Mouse (Mus musculus) gastrocnemius, adult 2 months (tissue): ENCODE data around the gene Hhatl. TPM values are rescaled to one million over a fixed set of nuclear protein-coding genes. Genes with fewer than 3 reads are reported as not detected.

Experiments used
- DNase-seq: peaks from one replicate; pipeline ENCODE4 v3.0.0; 2022
- H3K27ac ChIP-seq: fragments of 200-600 bp; 2 replicates; pipeline ENCODE4 v1.8.1; 2022; ENCODE audit warnings: mild to moderate bottlenecking
- H3K4me3 ChIP-seq: fragments of 200-600 bp; 2 replicates; pipeline ENCODE4 v1.8.1; 2022; ENCODE audit warnings: mild to moderate bottlenecking, moderate library complexity
- CTCF ChIP-seq: fragments of 200-600 bp; IDR thresholded peaks from 2 replicates; pipeline ENCODE4 v1.8.1; 2022; ENCODE audit warnings: antibody characterized with exemption, mild to moderate bottlenecking, moderate library complexity
- intact Hi-C: fragments of 180-260 bp; cut with DNase I; formaldehyde crosslinking; loops from one replicate; pipeline ENCODE4 v1.15.1; 2025
- total RNA-seq, 2 experiments: library from RNA; stranded (reverse); gene quantifications; 2 replicates each; pipeline ENCODE4 v1.2.3; 2021

The Hhatl gene
- total RNA-seq, 2 experiments from 2014 or later: 151 to 153 TPM

GRCm38 (mm10) chr9:121797722-121798121 is 5.4 kb upstream of the Hhatl start:
- TF ChIP-seq CTCF: no peak
- H3K27ac ChIP-seq: no peak overlapping the region
- intact Hi-C loops: no loop called here
- DNase-seq: no peak
- no peak overlapping the region for H3K4me3 ChIP-seq

DNA sequence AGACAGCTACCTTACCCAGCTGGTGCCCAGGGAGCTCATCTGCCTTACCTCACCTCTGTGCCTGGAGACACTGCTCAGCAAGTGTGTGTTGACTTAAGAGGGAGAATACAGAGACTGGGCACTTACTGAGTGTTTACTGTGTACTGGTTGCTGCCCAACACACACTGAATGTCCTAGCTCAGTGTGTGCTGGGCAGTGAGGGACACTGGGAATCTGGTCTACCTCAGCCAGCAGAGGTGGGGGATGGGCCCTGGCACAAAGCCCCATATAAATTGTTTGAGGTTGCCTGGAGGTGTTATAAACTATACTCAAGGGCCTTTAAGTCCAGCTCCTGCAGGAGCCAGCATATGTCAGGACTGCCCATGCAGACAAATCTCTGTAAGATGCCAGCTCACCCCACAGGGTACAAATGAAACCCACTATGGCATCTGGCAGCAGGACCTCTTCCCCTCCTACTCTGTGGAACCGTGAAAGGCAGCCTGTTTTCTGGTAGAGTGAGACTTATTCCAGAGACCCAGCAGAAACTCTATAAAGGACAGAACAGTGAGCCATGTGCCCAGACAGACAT is 2.7 kb upstream of the Hhatl start:
- no peak for TF ChIP-seq CTCF
- DNase-seq: peak; percentile 64
- Histone ChIP-seq H3K4me3 (no peak overlapping the region), H3K27ac (peak overlapping the region; percentile 99)
- intact Hi-C loops: no loop called here

GRCm38 (mm10) chr9:121791206-121791605 is 1.1 kb downstream of the Hhatl start:
- intact Hi-C loops: loop anchor here (1.0 kb wide), 1 partner anchor 14 kb away; the partner anchor contains the start of gene Klhl40
- TF ChIP-seq CTCF: no peak
- DNase-seq: peak; percentile 97
- H3K4me3 ChIP-seq: peak overlapping the region; percentile 73
- H3K27ac ChIP-seq: peak overlapping the region; percentile 99

- no peak for TF ChIP-seq CTCF
- H3K27ac ChIP-seq: peak overlapping the region; percentile 66
Measured at GRCm38 (mm10) chr9:121786359-121786758, 5.9 kb downstream of the Hhatl start.

GRCm38 (mm10) chr9:121785261-121785660 is 7.0 kb downstream of the Hhatl start:
- peak overlapping the region; percentile 49; the same call in 1 of the 2 replicates for H3K27ac ChIP-seq
- DNase-seq: no peak
- intact Hi-C loops: no loop called here
- H3K4me3 ChIP-seq: no peak overlapping the region
- no peak for TF ChIP-seq CTCF

More at GRCm38 (mm10) chr9:121786359-121786758, 5.9 kb downstream of the Hhatl start:
- H3K4me3 ChIP-seq: no peak overlapping the region
- DNase-seq: no peak
- intact Hi-C loops: no loop called here

DNA sequence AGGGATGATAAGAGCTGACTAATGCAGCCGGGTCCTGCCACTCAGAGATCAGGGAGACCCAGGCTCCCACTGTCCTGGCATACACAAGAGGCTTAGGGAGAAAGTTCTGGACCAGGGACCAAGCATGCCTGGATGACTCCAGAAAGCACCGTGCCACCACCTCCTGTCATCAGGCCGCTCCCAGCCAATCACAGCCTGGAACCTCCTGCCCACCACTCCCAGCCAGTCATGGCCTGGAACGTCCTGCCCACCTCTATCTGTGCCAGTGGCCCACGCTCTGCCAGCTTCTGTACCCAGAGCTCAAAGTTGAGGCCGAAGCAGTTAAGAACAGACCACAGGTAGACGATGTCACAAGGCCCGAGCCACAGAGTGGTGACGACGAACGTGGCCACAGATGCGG is 7.5 kb downstream of the Hhatl start:
- peak; percentile 67 for DNase-seq
- no peak for TF ChIP-seq CTCF
- H3K4me3 ChIP-seq: no peak overlapping the region
- intact Hi-C loops: no loop called here
- peak overlapping the region; percentile 49; the same call in 1 of the 2 replicates for H3K27ac ChIP-seq

DNA sequence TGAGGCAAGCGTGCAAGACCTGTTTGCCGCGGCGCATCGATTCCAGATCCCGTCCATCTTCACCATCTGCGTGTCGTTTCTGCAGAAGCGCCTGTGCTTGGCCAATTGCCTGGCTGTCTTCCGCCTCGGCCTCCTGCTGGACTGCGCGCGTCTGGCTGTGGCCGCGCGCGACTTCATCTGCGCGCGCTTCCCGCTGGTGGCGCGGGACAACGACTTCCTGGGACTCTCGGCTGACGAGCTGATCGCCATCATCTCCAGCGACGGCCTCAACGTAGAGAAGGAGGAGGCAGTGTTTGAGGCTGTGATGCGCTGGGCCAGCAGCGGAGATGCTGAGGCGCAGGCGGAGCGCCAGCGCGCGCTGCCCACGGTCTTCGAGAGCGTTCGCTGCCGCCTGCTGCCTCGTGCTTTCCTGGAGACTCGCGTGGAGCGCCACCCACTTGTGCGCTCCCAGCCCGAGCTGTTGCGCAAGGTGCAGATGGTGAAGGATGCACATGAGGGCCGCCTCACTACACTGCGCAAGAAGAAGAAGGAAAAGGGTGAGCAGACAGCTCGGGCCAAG is 14.2 kb downstream of the Hhatl start:
- peak; percentile 35 for TF ChIP-seq CTCF
- Histone ChIP-seq H3K4me3 (peak overlapping the region; percentile 70), H3K27ac (peak overlapping the region; percentile 96)
- DNase-seq: peak; percentile 83
- intact Hi-C loops: no loop called here

GRCm38 (mm10) chr9:121777484-121778065 is 14.7 kb downstream of the Hhatl start, which contains the start of gene Klhl40:
TSS of gene Klhl40 (plus strand) at chr9:121777607.
- H3K27ac ChIP-seq: peak within 1 kb of the TSS; percentile 96
- TF ChIP-seq CTCF: no peak
- intact Hi-C loops: loop anchor here (1.0 kb wide), 1 partner anchor 14 kb away; no protein-coding TSS in a partner anchor
- peak within 1 kb of the TSS; percentile 70 for H3K4me3 ChIP-seq
- DNase-seq: peak; percentile 89

- peak; percentile 68 for DNase-seq
- intact Hi-C loops: no loop called here
- H3K27ac ChIP-seq: peak overlapping the region; percentile 96
- TF ChIP-seq CTCF: no peak
- peak overlapping the region; percentile 70; the same call in 1 of the 2 replicates for H3K4me3 ChIP-seq
Measured at GRCm38 (mm10) chr9:121776511-121776910, 15.8 kb downstream of the Hhatl start.

GRCm38 (mm10) chr9:121775951-121776350 is 16.4 kb downstream of the Hhatl start:
- peak overlapping the region; percentile 96 for H3K27ac ChIP-seq
- no peak for TF ChIP-seq CTCF
- intact Hi-C loops: no loop called here
- H3K4me3 ChIP-seq: peak overlapping the region; percentile 70; the same call in 1 of the 2 replicates
- DNase-seq: no peak

GRCm38 (mm10) chr9:121772412-121772811 is 19.9 kb downstream of the Hhatl start:
- no peak for DNase-seq
- TF ChIP-seq CTCF: no peak
- Histone ChIP-seq H3K27ac (peak overlapping the region; percentile 57), H3K4me3 (no peak overlapping the region)
- intact Hi-C loops: no loop called here

- no peak overlapping the region for H3K4me3 ChIP-seq
- TF ChIP-seq CTCF: no peak
- H3K27ac ChIP-seq: no peak overlapping the region
- intact Hi-C loops: no loop called here
- peak; percentile 41 for DNase-seq
Measured at GRCm38 (mm10) chr9:121765166-121765855, 27.0 kb downstream of the Hhatl start.

DNA sequence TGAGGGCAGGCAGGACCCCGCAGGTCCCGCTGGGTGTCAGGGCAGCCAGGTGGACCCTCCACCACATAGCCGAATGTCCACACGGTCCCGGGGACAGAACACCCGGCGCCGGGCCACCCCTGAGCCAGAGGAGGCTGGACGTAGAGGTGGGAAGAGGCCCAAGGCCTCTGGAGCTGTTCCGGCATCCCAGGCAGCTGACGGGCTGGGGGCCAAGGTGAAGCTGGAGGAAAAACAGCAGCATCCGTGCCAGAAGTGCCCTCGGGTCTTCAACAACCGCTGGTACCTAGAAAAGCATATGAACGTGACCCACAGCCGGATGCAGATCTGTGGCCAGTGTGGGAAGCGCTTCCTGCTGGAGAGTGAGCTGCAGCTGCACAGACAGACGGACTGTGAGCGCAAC is 28.6 kb downstream of the Hhatl start:
- TF ChIP-seq CTCF: no peak
- Histone ChIP-seq H3K27ac (peak overlapping the region; percentile 98), H3K4me3 (peak overlapping the region; percentile 37)
- intact Hi-C loops: no loop called here
- peak; percentile 78 for DNase-seq
